In genomic region chr1:193189151-193189621, GRCm38 (mm10) we compare ENCODE assay signal across 8 mouse cellular contexts. TPM values are rescaled to one million over a fixed set of nuclear protein-coding genes. Genes with fewer than 3 reads are reported as not detected.
DNase-seq lines count a peak whose midpoint lies in the region; ATAC-seq lines count a peak whose summit lies in the region.

No protein-coding gene starts in this region.

- peak overlapping the region; percentile 68 for H3K27ac ChIP-seq in forebrain, embryonic 12.5 days
- peak overlapping the region; percentile 51; the same call in 1 of the 2 replicates for H3K27ac ChIP-seq in limb, embryonic 11.5 days (replicated peaks; ENCODE audit: low read depth, low read length)

- peak; percentile 90 for ATAC-seq in forebrain, embryonic 12.5 days (ENCODE audit: low FRiP score)
- peak; percentile 91 for ATAC-seq in limb, embryonic 11.5 days (ENCODE audit: insufficient number of reproducible peaks, low FRiP score, low TSS enrichment, low read depth)

- intact Hi-C loops in heart, postnatal 14 days (cut with DNase I): no loop called here

- no peaks in the 10 kb centered on the region for H3K9me3 ChIP-seq in forebrain, embryonic 12.5 days
- no peaks in the 10 kb centered on the region for H3K9me3 ChIP-seq in limb, embryonic 11.5 days (ENCODE audit: control insufficient read depth, low read length)

- H3K4me2 ChIP-seq in forebrain, embryonic 12.5 days: 0 out of 2 replicates have a peak overlapping the region, but pooled peaks have one; percentile 8
- H3K4me2 ChIP-seq in limb, embryonic 11.5 days (ENCODE audit: low read depth, severe bottlenecking): no peak overlapping the region

- H3K4me1 ChIP-seq in forebrain, embryonic 12.5 days: peaks cover 17% of the 10 kb centered on the region
- H3K4me1 ChIP-seq in limb, embryonic 11.5 days (ENCODE audit: control insufficient read depth, insufficient read depth, low read length): peaks cover 17% of the 10 kb centered on the region

- no peaks in the 10 kb centered on the region for H3K36me3 ChIP-seq in forebrain, embryonic 12.5 days (replicated peaks)
- H3K36me3 ChIP-seq in limb, embryonic 11.5 days (ENCODE audit: control insufficient read depth, insufficient read depth, low read length): no peaks in the 10 kb centered on the region

- WGBS in forebrain, embryonic 12.5 days: 19% methylated on average over 9 of the region's 9 CpGs
- 28% methylated on average over 9 of the region's 9 CpGs for WGBS in limb, embryonic 11.5 days

- H3K9ac ChIP-seq in forebrain, embryonic 12.5 days: no peak overlapping the region
- H3K9ac ChIP-seq in limb, embryonic 11.5 days (ENCODE audit: low read length): 0 out of 2 replicates have a peak overlapping the region, but pooled peaks have one; percentile 27

- no peak overlapping the region for H3K4me3 ChIP-seq in forebrain, embryonic 12.5 days (replicated peaks)
- no peak overlapping the region for H3K4me3 ChIP-seq in limb, embryonic 11.5 days (ENCODE audit: low read depth, low read length)

- 0 out of 2 replicates have a peak, but pooled peaks cover 8% of the 10 kb centered on the region for H3K27me3 ChIP-seq in forebrain, embryonic 12.5 days
- no peaks in the 10 kb centered on the region for H3K27me3 ChIP-seq in limb, embryonic 11.5 days (ENCODE audit: control insufficient read depth, insufficient read depth, low read length)

- peak; percentile 43 for DNase-seq in adrenal gland, postnatal 10 days
- DNase-seq in adrenal gland, adult 8-10 months: no peak
- peak; percentile 63 for DNase-seq in Muller cell, postnatal 12 days (ENCODE audit: inconsistent ontology term)
- DNase-seq in heart, postnatal 14 days: peak; percentile 67 to 69
- DNase-seq in limb, embryonic 11.5 days (ENCODE audit: low spot score): peak; percentile 70
- DNase-seq in neural tube, embryonic 10.5 days (ENCODE audit: extremely low spot score, low spot score): peak; percentile 26
- peak; percentile 47 for DNase-seq in yolk sac, embryonic 10.5 days (ENCODE audit: low spot score)

RNA-seq across cellular contexts. Expression of gene Traf3ip3, which starts 12.3 kb away (rescaled TPM):
- 1 to 10 TPM; 9.1 to 9.3 TPM for total RNA-seq in adrenal gland, postnatal 10 days (2021)
- total RNA-seq in adrenal gland, adult 8-10 months (2022): 1 to 10 TPM; 1.6 to 3.9 (median 2.7) TPM
- 0.31 and 1.0 TPM in 2 replicates for polyA plus RNA-seq in forebrain, embryonic 12.5 days (2016; fragmentation: Nextera tagmentation; extraction: Ambion mirVana)
- total RNA-seq in heart, postnatal 14 days (2021): 1 to 10 TPM in 1 of 2 experiments, under 1 TPM in 1; 0.84 to 6.1 TPM
- polyA plus RNA-seq in limb, embryonic 11.5 days (2014; fragmentation: Nextera tagmentation; extraction: Ambion mirVana): 1.2 and 1.5 TPM in 2 replicates

RNA-seq across cellular contexts. Expression of gene Lamb3, which starts 18.3 kb away (rescaled TPM):
- total RNA-seq in adrenal gland, postnatal 10 days (2021): 1 to 10 TPM; 2.1 to 3.2 TPM
- total RNA-seq in adrenal gland, adult 8-10 months (2022): 1 to 10 TPM; 1.2 to 2.7 (median 1.5) TPM
- polyA plus RNA-seq in forebrain, embryonic 12.5 days (2016; fragmentation: Nextera tagmentation; extraction: Ambion mirVana): 0.31 and 0.77 TPM in 2 replicates
- total RNA-seq in heart, postnatal 14 days (2021): 10 to 100 TPM in 1 of 2 experiments, 1 to 10 TPM in 1; 7.9 to 12.6 TPM
- polyA plus RNA-seq in limb, embryonic 11.5 days (2014; fragmentation: Nextera tagmentation; extraction: Ambion mirVana): 0.60 and 0.79 TPM in 2 replicates

RNA-seq across cellular contexts. Expression of gene A130010J15Rik, which starts 21.3 kb away (rescaled TPM):
- 1 to 10 TPM; 3.4 to 4.8 TPM for total RNA-seq in adrenal gland, postnatal 10 days (2021)
- 1 to 10 TPM; 2.2 to 3.2 (median 3.0) TPM for total RNA-seq in adrenal gland, adult 8-10 months (2022)
- polyA plus RNA-seq in forebrain, embryonic 12.5 days (2016; fragmentation: Nextera tagmentation; extraction: Ambion mirVana): 15.1 and 16.0 TPM in 2 replicates
- total RNA-seq in heart, postnatal 14 days (2021): 1 to 10 TPM; 2.9 to 4.7 TPM
- polyA plus RNA-seq in limb, embryonic 11.5 days (2014; fragmentation: Nextera tagmentation; extraction: Ambion mirVana): 15.5 and 17.8 TPM in 2 replicates

RNA-seq across cellular contexts. Expression of gene Irf6, which starts 36.3 kb away (rescaled TPM):
- 1 to 10 TPM; 3.2 to 5.1 TPM for total RNA-seq in adrenal gland, postnatal 10 days (2021)
- under 1 TPM; 0.15 to 0.49 (median 0.26) TPM for total RNA-seq in adrenal gland, adult 8-10 months (2022)
- 1.6 and 2.0 TPM in 2 replicates for polyA plus RNA-seq in forebrain, embryonic 12.5 days (2016; fragmentation: Nextera tagmentation; extraction: Ambion mirVana)
- total RNA-seq in heart, postnatal 14 days (2021): 1 to 10 TPM; 3.7 to 4.1 TPM
- polyA plus RNA-seq in limb, embryonic 11.5 days (2014; fragmentation: Nextera tagmentation; extraction: Ambion mirVana): 8.2 and 11.5 TPM in 2 replicates

RNA-seq across cellular contexts. Expression of gene Diexf, which starts 59.1 kb away (rescaled TPM):
- 10 to 100 TPM; 14.8 to 16.6 TPM for total RNA-seq in adrenal gland, postnatal 10 days (2021)
- 10 to 100 TPM; 16.7 to 24.1 (median 20.8) TPM for total RNA-seq in adrenal gland, adult 8-10 months (2022)
- 9.5 and 9.7 TPM in 2 replicates for polyA plus RNA-seq in forebrain, embryonic 12.5 days (2016; fragmentation: Nextera tagmentation; extraction: Ambion mirVana)
- 10 to 100 TPM in 1 of 2 experiments, 1 to 10 TPM in 1; 9.7 to 10.1 TPM for total RNA-seq in heart, postnatal 14 days (2021)
- polyA plus RNA-seq in limb, embryonic 11.5 days (2014; fragmentation: Nextera tagmentation; extraction: Ambion mirVana): 12.2 and 13.3 TPM in 2 replicates
